Mouse (Mus musculus): ENCODE results near the gene Acot11.
A peak's percentile ranks its signal among the peaks of the same experiment; 100 is the strongest.

The Acot11 gene

GRCm38 (mm10) chr4:106804910-106805274 is at the start of gene Acot11:
Gene Acot11 (minus strand): TSS chr4:106804998.
- peak; percentile 76 for DNase-seq

GRCm38 (mm10) chr4:106848290-106849092 is 43.7 kb upstream of the Acot11 start:
- peak; percentile 58 for DNase-seq

- DNase-seq, result peak; percentile 90
Observed at GRCm38 (mm10) chr4:106847591-106848289, 42.9 kb upstream of the Acot11 start.

DNA sequence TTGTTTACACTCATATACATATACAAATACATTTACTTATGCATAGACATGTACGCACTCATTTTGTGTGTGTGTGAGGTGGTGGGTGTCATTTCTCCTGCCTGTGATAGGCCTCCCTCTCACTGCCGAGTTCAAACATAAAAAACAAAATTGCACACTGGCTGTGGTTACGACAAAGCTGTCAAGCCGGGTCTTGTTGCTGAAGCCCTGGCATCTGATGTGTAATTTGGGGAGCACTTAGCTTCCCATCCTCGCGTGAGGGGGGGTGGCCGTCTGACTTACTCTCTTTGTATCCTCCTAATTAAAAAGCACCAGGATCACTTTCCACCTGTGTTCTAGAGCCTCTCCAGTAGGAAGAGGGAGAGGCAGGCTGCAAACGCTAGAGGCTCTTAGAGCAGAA is 37.8 kb upstream of the Acot11 start:
- DNase-seq, result no peak

DNA sequence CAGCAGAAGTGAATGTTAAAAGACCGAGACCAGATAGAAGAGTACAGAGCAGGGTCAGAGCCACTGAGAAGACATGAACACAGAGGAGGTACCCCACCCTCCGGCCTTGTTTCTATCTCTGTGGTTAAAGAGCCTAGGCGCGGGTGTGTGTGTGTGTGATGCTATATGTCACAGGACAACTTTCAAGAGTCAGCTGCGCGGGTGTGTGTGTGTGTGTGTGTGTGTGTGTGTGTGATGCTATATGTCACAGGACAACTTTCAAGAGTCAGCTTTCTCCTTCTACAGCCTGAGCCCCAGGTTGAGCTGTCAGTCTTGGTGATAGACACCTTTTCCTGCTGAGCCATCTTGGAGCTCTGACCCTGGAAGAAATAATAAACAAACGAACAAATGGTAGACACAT is 37.1 kb upstream of the Acot11 start:
- no peak for DNase-seq

DNA sequence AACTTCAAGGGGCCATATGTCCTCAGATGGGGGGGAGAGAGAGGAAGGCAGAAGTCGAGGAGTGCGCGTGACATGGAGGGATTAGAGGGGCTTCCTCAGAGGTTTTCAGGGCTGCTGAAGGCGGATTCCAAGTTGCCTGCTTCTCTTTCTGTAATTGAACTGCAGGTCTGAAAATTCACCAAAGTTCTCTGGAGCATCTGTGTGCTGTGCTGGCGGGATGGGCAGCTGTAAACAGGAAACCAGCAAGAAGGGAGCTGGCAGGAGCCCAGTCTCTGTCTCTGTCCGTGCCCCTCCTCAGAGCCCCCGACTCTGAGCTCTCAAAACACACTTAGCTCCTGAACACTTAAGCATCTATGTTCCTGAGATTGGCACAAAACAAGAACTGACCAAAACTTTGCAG is 36.5 kb upstream of the Acot11 start:
- no peak for DNase-seq

GRCm38 (mm10) chr4:106840651-106841145 is 35.9 kb upstream of the Acot11 start:
- no peak for DNase-seq

DNA sequence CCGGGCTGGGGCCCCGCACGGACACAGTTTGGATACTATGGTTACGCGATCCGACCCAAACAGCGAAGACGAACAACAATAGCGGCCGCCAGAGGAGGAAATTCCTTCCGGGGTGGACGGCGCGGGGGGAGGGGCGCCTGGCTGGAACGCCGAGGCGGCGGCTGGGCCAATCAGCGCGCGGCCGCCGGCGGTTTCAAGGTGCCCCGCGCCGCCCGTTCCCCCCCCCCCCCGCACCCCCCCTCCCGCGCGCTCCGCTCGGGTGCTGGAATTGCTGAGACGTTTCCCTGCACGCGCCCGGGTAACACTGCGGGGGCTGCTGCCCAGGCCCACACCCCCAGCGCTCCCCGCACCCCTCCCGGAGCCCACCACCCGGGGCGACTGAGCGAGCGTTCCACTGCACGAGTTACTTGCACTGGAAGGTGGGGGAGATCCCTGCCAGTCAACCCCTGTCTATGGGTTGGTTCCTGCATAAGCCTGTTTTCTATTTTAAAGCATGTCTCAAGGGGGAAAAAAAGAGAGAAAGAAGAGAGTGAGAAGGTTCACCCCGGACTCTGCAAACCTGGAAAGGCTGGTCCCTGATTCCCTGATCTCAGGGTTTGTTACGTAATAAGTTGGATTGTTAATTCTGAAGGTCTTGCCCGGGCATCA is 35.3 kb upstream of the Acot11 start:
- DNase-seq, result peak; percentile 94

- DNase-seq, result peak; percentile 38
Observed at GRCm38 (mm10) chr4:106839254-106839834, 34.5 kb upstream of the Acot11 start.

- DNase-seq, result peak; percentile 94
Observed at GRCm38 (mm10) chr4:106838548-106839253, 33.9 kb upstream of the Acot11 start.

DNA sequence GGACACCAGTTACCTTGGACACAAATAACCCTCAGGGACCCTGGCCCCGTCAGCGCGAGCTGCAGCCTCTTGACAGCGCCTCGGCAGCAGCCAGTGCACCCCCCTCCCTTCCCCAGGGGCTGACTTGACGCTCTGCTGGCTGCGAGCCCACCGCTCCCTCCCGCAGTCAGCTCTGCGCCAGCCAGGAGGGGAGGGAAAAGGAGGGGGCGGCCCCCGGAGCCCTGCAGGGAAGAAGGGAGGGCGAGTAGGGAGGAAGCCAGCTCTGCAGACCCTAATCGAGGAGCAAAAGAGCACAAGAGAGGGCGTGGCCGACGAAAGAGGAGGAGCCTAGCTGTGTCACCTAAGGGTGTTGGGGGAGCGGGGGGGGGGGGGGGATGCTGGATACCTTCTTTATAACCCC is 33.2 kb upstream of the Acot11 start:
- peak; percentile 51 for DNase-seq

GRCm38 (mm10) chr4:106837425-106837824 is 32.6 kb upstream of the Acot11 start:
- no peak for DNase-seq

GRCm38 (mm10) chr4:106830545-106831112 is 25.8 kb upstream of the Acot11 start:
- DNase-seq, result no peak

- DNase-seq, result peak; percentile 77
Observed at GRCm38 (mm10) chr4:106827738-106828361, 23.1 kb upstream of the Acot11 start.

DNA sequence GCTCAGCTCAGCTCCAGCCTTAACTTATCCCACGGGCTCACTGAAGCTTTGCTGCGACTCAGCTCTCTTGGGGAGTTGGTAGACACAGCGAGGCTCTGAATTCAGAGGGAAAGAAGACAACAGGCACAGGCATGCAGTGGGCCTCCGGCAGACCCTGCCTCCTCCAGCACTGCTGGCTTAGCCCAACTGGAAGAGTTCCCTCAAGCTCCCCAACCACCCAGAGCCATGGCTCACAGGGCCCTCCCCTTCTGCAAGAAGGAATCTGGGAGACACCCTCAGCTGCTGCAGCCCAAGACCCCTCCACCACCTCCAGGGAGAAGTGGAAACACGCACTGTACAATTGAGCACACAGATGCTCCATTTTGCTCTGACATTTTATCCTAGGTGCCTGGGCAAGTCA is 20.4 kb upstream of the Acot11 start:
- no peak for DNase-seq

GRCm38 (mm10) chr4:106819404-106819803 is 14.6 kb upstream of the Acot11 start:
- no peak for DNase-seq

GRCm38 (mm10) chr4:106818332-106818731 is 13.5 kb upstream of the Acot11 start:
- no peak for DNase-seq

- DNase-seq, result no peak
Observed at GRCm38 (mm10) chr4:106817017-106817416, 12.2 kb upstream of the Acot11 start.

GRCm38 (mm10) chr4:106815396-106816324 is 10.9 kb upstream of the Acot11 start:
- no peak for DNase-seq

GRCm38 (mm10) chr4:106811162-106811561 is 6.4 kb upstream of the Acot11 start:
- DNase-seq, result no peak

DNA sequence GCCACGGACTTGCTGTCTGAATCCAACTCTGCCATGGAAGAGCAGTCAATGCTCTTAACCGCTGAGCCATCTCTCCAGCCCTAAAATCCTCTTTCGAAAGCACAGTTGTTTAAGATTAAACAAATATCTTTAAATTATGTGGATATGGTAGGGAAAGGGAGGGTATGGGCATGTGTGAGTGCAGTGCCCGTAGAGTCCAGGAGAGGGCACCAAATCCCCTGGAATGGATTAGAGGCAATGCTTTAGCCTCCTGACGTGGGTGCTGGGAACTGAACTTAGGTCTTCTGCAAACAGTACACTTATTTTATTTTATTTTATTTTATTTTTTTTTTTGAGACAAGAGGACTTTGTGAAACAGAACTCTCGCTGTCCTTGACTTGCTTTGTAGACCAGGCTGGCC is 5.2 kb upstream of the Acot11 start:
- peak; percentile 19 for DNase-seq
